Mouse (Mus musculus) kidney, adult 2 months (tissue): ENCODE measurements around the gene Scimp.

Experiments used
- CTCF ChIP-seq: fragments of 200-500 bp; conservative IDR thresholded peaks from 2 replicates; pipeline ENCODE4 v1.5.1; 2011; ENCODE audit warnings: low read depth, mild to moderate bottlenecking, control low read depth, low read length, moderate library complexity, mixed read lengths; ENCODE audit not compliant: insufficient read depth, insufficient read length
- POLR2A ChIP-seq: fragments of 200-500 bp; IDR thresholded peaks from one replicate; pipeline ENCODE4 v1.6.1; 2011; ENCODE audit warnings: low read depth, low read length, control low read depth

GRCm38 (mm10) chr11:70777634-70778033 is 34.8 kb downstream of the Scimp start:
- TF ChIP-seq POLR2A (no peak), CTCF (no peak)
